Mouse (Mus musculus): ENCODE measurements around the gene Ucp2.

- TF ChIP-seq CHD2 (IDR thresholded peaks at IDR 0.05; ENCODE audit: low read depth, low read length) (no peak), ZNF384 (IDR thresholded peaks at IDR 0.05; ENCODE audit: low read depth, low read length) (no peak), HCFC1 (IDR thresholded peaks at IDR 0.05; ENCODE audit: borderline replicate concordance, insufficient read depth, low read length) (no peak)
Observed at GRCm38 (mm10) chr7:100524669-100525068, 31.5 kb downstream of the Ucp2 start.

Data from ES-E14 (cell line).